Mouse (Mus musculus) megakaryocyte-erythroid progenitor cell, adult 5-6 weeks (primary cell): ENCODE measurements around the gene Psmd3. TPM values are rescaled to one million over a fixed set of nuclear protein-coding genes. Genes with fewer than 3 reads are reported as not detected.

Source experiments
- ATAC-seq: replicated peaks from 2 replicates; pipeline ENCODE4 v1.8.0; 2016; ENCODE audit warnings: mild to moderate bottlenecking, inconsistent platforms; ENCODE audit not compliant: severe bottlenecking, poor library complexity, low FRiP score, low TSS enrichment
- total RNA-seq, 2 experiments: library from RNA; stranded (forward) in 1 of 2; stranded (reverse) in 1 of 2; fragments of 200-1000, 215-1000 nt in 1 of 2; fragments of >200 nt in 1 of 2; fragmentation: Nextera tagmentation in 1 of 2; gene quantifications; 2 replicates each; pipeline ENCODE4 v1.2.3; 2014 to 2017

The Psmd3 gene
- total RNA-seq, 2 experiments from 2014 or later: 117 to 124 TPM

GRCm38 (mm10) chr11:98685642-98686041 is 3.3 kb downstream of the Psmd3 start:
- ATAC-seq: no peak

- no peak for ATAC-seq
Measured at GRCm38 (mm10) chr11:98686976-98687375, 4.6 kb downstream of the Psmd3 start.

GRCm38 (mm10) chr11:98688009-98688408 is 5.7 kb downstream of the Psmd3 start:
- ATAC-seq: no peak

DNA sequence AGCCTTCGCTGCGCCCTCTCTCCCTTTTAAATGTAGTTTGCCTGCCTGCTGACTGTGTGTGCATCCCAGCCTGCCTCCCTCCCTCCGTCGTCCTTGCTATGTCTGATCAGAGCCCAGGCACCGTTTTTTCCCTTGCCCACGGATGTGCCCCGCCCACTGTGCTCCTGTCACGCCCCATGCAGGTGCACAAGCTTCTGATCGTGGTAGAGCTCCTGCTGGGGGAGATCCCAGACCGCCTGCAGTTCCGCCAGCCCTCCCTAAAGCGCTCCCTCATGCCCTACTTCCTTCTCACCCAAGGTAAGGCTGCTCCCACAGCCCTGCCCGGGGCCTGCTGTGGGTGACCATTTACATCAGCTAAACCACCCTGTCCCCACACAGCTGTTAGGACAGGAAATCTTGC is 10.8 kb downstream of the Psmd3 start:
- ATAC-seq: peak; percentile 8; the same call in 1 of the 2 replicates

DNA sequence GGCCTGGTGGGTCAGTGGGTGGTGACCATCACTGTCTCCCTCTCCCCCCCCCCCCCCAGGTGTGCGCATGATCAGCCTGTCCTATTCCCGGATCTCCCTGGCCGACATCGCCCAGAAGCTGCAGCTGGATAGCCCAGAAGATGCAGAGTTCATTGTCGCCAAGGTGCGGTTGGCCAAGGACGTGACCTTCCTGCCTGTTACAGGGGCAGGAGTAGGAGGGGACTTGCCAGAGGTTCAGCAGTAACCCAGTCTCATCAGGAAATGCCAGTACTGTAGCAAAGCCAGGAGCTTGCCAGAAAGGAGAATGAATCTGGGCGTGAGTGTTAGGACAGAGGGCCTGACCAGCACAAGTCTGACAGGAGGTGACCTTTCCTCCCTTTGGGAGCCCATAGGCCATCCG is 11.4 kb downstream of the Psmd3 start:
- no peak for ATAC-seq

DNA sequence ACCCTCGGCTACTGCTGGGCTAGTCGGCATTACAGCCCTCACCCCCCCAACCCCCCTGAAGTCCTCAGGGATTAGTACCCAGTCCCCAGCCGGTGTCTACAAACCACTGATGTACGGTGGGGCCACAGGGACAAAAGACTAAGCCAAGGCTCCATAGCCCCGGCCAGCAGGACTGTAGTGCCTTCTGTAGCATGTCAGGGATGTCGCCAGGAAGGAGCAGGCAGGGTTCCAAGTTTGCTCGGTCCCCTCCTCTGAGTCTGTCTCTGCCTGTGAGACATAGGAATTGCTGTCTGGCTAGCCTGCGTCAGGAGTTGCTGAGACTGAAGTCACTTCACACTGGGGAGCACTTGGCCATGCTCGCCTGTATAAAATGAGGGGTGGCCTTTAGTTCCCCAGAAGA is 11.9 kb downstream of the Psmd3 start:
- no peak for ATAC-seq

DNA sequence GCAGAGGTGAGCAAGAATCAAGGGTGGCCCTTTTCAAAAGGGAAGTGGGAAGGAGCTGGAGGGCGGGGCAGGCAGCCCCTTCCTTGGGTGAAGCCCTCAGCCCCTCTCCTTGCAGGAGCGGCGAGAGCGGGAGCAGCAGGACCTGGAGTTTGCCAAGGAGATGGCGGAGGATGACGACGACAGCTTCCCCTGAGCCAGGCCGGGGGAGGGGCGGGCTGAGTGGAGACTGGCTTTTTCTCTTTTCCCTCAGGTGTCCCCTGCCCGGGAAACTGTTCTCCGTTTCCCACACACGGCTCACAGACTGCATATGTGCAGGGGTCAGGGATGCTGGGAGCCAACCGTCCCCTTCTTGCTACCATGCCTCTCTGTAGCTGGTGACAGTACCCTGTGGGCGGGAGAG is 13.1 kb downstream of the Psmd3 start:
- no peak for ATAC-seq

- no peak for ATAC-seq
Measured at GRCm38 (mm10) chr11:98696454-98697216, 14.3 kb downstream of the Psmd3 start.

DNA sequence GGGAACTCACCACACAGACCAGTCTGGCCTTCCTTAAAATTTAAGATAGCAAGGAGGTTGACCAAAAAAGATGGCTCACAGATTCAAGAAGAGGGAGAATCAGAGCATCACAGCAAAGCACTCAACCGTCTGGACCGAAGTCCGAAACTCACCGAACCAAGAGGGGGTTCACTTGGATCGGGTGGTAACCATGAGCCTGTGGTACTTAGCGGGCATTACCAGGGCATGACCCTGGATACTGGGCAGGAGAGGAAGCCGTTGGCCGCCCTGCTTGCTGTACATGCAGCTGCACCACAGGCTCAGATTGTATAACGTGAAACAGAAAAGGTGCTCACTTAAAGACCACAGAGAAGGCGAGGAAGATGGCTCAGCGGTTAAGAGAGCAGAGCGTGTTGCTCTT is 14.9 kb downstream of the Psmd3 start:
- no peak for ATAC-seq

- ATAC-seq: no peak
Measured at GRCm38 (mm10) chr11:98698849-98699640, 16.7 kb downstream of the Psmd3 start.

DNA sequence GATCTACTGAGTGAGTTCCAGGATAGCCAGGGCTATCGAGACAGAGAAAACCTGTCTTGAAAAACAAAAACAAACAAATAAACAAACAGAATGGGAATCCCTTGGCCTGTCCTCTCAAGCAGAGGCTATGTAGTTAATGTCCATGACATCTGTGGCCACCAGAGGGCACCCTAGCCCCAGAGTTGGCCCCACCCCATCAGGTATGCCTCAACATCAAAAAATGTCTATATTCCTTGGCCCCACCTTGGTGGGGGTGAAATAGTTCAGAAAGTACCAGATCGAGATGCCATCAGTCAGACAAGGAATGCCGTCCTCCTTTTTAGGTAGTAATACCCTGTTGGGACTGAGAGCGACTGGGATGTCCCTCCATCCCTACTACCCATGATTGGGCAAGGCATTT is 17.6 kb downstream of the Psmd3 start:
- peak; percentile 58 for ATAC-seq

- ATAC-seq: no peak
Measured at GRCm38 (mm10) chr11:98701213-98701670, 18.9 kb downstream of the Psmd3 start, which contains the start of gene Csf3. Csf3 (plus strand) TSS chr11:98701263.

DNA sequence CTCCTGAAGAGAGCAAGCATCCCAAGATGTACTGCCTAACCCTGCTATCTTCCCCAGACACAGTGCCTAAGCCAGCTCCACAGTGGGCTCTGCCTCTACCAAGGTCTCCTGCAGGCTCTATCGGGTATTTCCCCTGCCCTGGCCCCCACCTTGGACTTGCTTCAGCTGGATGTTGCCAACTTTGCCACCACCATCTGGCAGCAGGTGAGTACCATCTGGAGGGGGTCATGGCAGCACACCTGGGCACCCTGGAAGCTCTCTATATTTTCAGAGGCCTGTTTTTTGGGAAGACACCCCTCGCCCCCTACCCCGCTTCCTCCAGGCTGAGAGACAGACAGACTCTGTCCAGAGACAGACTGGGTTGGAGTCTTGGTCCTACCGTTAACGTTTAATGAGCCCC is 20.0 kb downstream of the Psmd3 start:
- ATAC-seq: no peak

- ATAC-seq: no peak
Measured at GRCm38 (mm10) chr11:98705021-98705420, 22.7 kb downstream of the Psmd3 start.

DNA sequence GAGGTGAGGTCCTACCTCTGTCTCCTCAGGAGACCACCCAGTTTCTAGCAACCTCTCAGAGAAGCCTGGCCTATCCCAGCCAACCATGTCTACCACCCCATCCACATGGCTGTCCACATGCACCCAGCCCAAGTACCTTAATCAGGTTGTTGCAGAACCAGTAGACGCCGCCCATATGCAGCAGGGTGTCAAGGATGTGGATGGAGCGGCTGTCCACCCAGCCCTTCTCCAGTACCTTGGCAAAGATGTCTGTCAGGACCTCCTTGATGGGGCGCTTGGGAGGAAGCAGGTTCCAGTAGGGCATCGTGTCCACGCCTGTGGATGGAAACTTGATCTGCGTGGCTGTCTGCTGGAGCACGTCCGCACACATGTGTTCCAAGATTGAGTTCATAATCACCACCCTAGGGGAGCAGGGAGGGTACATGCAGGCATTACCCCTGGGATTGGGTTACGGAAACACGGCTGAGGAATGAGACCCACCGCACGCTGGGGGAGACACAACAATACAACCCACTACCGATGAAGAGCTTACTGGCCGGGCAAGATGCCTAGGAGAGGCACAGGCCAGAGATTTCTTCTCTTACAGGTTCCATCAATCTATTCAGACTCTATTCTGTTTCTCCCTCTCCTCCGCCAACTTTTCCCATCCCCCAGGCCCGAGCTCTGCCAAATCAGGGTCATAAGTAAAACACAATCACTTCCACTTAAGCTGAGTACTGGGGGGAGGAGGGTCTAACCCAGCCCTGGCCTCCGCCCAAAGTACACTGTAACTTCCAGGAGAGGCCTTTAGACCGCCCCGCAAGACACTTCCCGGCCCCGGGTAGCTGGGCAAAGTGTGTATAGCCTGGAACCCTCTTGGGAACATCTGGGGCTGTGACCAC is 25.3 kb downstream of the Psmd3 start:
- ATAC-seq: no peak

- no peak for ATAC-seq
Measured at GRCm38 (mm10) chr11:98708282-98708956, 26.1 kb downstream of the Psmd3 start.

- ATAC-seq: peak; percentile 33
Measured at GRCm38 (mm10) chr11:98709001-98709741, 26.8 kb downstream of the Psmd3 start.

- ATAC-seq: peak; percentile 56
Measured at GRCm38 (mm10) chr11:98710416-98711045, 28.2 kb downstream of the Psmd3 start.
